Mouse (Mus musculus) MEL (cell line): ENCODE measurements around the gene Sgcd.

ENCODE experiments used
- CTCF ChIP-seq, 3 experiments: IDR thresholded peaks in 2 of 3; conservative IDR thresholded peaks in 1 of 3; 2 replicates each; pipeline ENCODE4 v1.5.1; 2011 to 2012; ENCODE audit warnings: low read length in 3 of 3, low read depth in 2 of 3, mild to moderate bottlenecking in 2 of 3, improper control_type of control experiment in 1 of 3, inconsistent platforms in 1 of 3, mixed read lengths in 1 of 3, moderate library complexity in 1 of 3; ENCODE audit not compliant: control insufficient read depth in 1 of 3, insufficient read depth in 1 of 3, poor library complexity in 1 of 3, severe bottlenecking in 1 of 3
- GATA1 ChIP-seq: IDR thresholded peaks from 2 replicates; pipeline ENCODE4 v1.6.1; 2011; ENCODE audit warnings: low read depth, low read length, improper control_type of control experiment
- POLR2A ChIP-seq, 2 experiments: IDR thresholded peaks; 2 replicates each; pipeline ENCODE4 v1.6.1; 2011 to 2012; ENCODE audit warnings: low read length in 2 of 2, mild to moderate bottlenecking in 2 of 2, control low read depth in 1 of 2, improper control_type of control experiment in 1 of 2, low read depth in 1 of 2, moderate library complexity in 1 of 2; ENCODE audit not compliant: control insufficient read depth in 1 of 2, insufficient read depth in 1 of 2, poor library complexity in 1 of 2
- POLR2AphosphoS2 ChIP-seq: IDR thresholded peaks from 2 replicates; pipeline ENCODE4 v1.6.1; 2011; ENCODE audit warnings: low read length, improper control_type of control experiment
- SMC3 ChIP-seq: IDR thresholded peaks from 2 replicates; pipeline ENCODE4 v1.6.1; 2011; ENCODE audit warnings: low read depth, low read length, improper control_type of control experiment
- USF1 ChIP-seq: IDR thresholded peaks from 2 replicates; pipeline ENCODE4 v1.6.1; 2014; ENCODE audit warnings: low read depth, mild to moderate bottlenecking, inconsistent platforms, low read length, improper control_type of control experiment, moderate library complexity

DNA sequence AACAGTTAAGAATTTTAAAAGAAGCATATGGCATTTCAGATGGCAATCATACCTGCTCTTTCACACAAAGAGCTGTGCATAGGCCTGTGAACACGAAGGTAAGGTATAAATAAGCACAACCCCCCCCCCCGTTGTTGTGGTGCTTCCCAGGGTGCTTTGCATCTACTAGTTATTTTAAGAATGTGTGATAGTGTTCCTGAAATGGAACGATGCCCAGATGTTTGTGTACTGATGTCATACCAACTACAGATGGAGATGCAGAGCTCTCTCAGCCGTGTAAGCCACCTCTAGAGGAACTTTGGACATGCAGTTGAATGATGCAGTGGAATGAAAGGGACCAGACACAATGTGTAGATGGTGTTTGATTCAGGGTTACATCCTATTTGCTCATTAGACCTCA is 155.5 kb downstream of the Sgcd start:
- TF ChIP-seq CTCF (IDR thresholded peaks at IDR 0.05 in 2 of 3, conservative IDR thresholded peaks at IDR 0.05 in 1 of 3; ENCODE audit: control insufficient read depth in 1 of 3, insufficient read depth in 1 of 3, low read depth in 2 of 3, low read length in 3 of 3, poor library complexity in 1 of 3, severe bottlenecking in 1 of 3) (no peak), GATA1 (no peak), USF1 (no peak), POLR2A (IDR thresholded peaks at IDR 0.05; ENCODE audit: control insufficient read depth in 1 of 2, insufficient read depth in 1 of 2, low read depth in 1 of 2, low read length in 2 of 2, poor library complexity in 1 of 2) (no peak), POLR2AphosphoS2 (no peak), SMC3 (no peak)
